Mouse (Mus musculus) neural tube, embryonic 15.5 days (tissue): ENCODE data around the gene Cst3. TPM values are rescaled to one million over a fixed set of nuclear protein-coding genes. Genes with fewer than 3 reads are reported as not detected.

ENCODE experiments used
- ATAC-seq: fragments of 200-750 bp; cut with Nextera tagmentation; 2 replicates; pipeline ENCODE4 v1.8.0; 2017; ENCODE audit warnings: mild to moderate bottlenecking, moderate TSS enrichment, moderate library complexity; ENCODE audit not compliant: low FRiP score
- H3K27ac ChIP-seq: fragments of 300-500 bp; sonication (generic); replicated peaks from 2 replicates; pipeline ENCODE4 v1.5.1; 2015; ENCODE audit warnings: mild to moderate bottlenecking, inconsistent platforms
- H3K27me3 ChIP-seq: fragments of 300-500 bp; sonication (generic); replicated peaks from 2 replicates; pipeline ENCODE4 v1.6.1; 2015; ENCODE audit warnings: inconsistent platforms
- H3K36me3 ChIP-seq: fragments of 300-500 bp; sonication (generic); 2 replicates; pipeline ENCODE4 v1.6.1; 2015; ENCODE audit warnings: inconsistent platforms
- H3K4me1 ChIP-seq: fragments of 300-500 bp; sonication (generic); 2 replicates; pipeline ENCODE4 v1.6.1; 2015; ENCODE audit warnings: inconsistent platforms
- H3K4me2 ChIP-seq: fragments of 300-500 bp; sonication (generic); 2 replicates; pipeline ENCODE4 v1.6.1; 2015; ENCODE audit warnings: inconsistent platforms, mild to moderate bottlenecking, moderate library complexity
- H3K4me3 ChIP-seq: fragments of 300-500 bp; sonication (generic); replicated peaks from 2 replicates; pipeline ENCODE4 v1.5.1; 2015; ENCODE audit warnings: mild to moderate bottlenecking, inconsistent platforms
- H3K9ac ChIP-seq: fragments of 300-500 bp; sonication (generic); replicated peaks from 2 replicates; pipeline ENCODE4 v1.6.1; 2015; ENCODE audit warnings: mild to moderate bottlenecking, inconsistent platforms
- H3K9me3 ChIP-seq: fragments of 300-500 bp; sonication (generic); replicated peaks from 2 replicates; pipeline ENCODE4 v1.6.1; 2016; ENCODE audit warnings: inconsistent platforms
- WGBS: fragments of 180-500 bp; shearing (Covaris S2); methylation state at CpG from one replicate; pipeline ENCODE4 v1.1.7; 2015; ENCODE audit warnings: mixed read lengths; 5-methylcytosine and 5-hydroxymethylcytosine counted together
- polyA plus RNA-seq: library from polyadenylated mRNA; unstranded; fragments of >200 nt; fragmentation: Nextera tagmentation; extraction: Ambion mirVana; gene quantifications from 2 replicates; pipeline ENCODE4 v1.2.1, GENCODE M21; 2015

Gene Cst3
- polyA plus RNA-seq, result 582 and 653 TPM in 2 replicates

DNA sequence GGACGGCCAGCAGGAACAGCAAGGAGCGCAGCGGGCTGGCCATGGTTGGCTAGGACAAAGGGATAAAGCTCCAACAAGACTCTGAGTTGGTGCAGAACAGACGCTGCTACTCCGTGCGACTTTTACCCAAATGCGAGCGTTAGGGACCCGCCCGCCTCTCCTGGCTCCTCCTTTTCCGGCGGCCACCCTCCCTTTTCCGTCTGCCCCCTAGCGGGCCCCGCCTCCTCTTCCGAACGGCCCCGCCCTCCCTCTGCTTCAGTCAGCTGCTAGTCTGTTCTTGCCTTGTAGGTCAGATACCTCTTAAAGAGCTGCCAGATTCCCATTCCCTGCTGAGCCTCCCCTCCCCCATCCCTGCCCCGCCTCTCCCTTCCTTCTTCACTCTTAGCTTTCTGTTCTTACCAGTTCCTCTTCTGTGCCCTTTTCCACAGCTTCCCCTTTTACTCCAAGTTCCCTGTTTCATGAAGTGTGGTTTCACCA is at the start of gene Cst3:
Gene Cst3 (minus strand): TSS at position 358 of the 477 bp plus-strand sequence.
- Histone ChIP-seq H3K27ac (peak within 1 kb of the TSS; percentile 90), H3K9me3 (no peaks in the 10 kb centered on the region), H3K9ac (peak within 1 kb of the TSS; percentile 88), H3K36me3 (peaks cover 17% of the 10 kb centered on the region), H3K4me1 (peaks cover 33% of the 10 kb centered on the region), H3K27me3 (no peaks in the 10 kb centered on the region), H3K4me2 (peak within 1 kb of the TSS; percentile 63), H3K4me3 (peak within 1 kb of the TSS; percentile 96)
- WGBS, result under 1% methylated on average over 18 of the region's 19 CpGs
- peak; percentile 96 for ATAC-seq

DNA sequence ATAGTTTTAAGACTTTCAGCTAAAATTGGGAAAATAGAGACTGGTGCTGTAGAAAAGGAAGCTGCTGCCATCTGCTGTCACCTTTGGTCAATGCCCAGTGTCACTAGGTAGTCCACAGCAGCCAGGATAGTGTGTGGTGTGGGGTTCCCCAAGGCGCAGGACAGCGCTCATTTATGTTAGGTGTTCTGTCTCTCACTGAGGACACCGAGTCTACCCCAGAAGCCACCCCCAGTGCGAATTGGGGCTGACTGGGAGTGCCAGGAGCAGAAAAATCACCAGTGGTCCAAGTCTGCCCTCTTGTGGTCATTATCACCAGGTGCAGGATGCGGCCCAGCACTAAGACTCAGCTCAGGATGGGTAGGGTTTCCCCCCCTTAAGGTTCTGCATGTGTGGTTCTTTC is 26.8 kb upstream of the Cst3 start:
- Histone ChIP-seq H3K36me3 (no peaks in the 10 kb centered on the region), H3K9me3 (no peaks in the 10 kb centered on the region), H3K9ac (no peak overlapping the region), H3K4me1 (no peaks in the 10 kb centered on the region), H3K4me2 (peak overlapping the region; percentile 32; the same call in 1 of the 2 replicates), H3K27ac (no peak overlapping the region), H3K27me3 (no peaks in the 10 kb centered on the region), H3K4me3 (no peak overlapping the region)
- 17% methylated on average over 5 of the region's 5 CpGs for WGBS
- ATAC-seq, result peak; percentile 65; the same call in 1 of the 2 replicates

DNA sequence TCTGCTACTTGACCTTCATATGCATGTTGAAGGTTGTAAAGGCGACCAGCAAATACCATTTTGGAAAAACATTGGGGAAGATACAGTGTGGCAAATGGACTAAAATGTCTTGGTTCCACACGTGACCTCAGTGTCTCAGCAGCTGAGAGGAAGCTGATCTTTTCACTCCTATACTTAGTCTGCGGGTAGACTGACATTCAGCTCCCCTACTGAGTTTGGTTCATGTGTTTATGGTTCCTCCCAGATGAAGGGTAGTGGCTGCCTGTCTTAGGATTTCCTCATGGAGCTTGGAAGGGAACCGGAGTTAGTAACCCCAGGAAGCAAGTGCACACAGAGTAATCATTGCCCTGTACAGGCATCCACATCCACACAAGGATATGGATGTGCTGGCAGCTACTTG is 24.8 kb upstream of the Cst3 start:
- ATAC-seq, result no peak
- no peaks in the 10 kb centered on the region for H3K27me3 ChIP-seq
- H3K4me2 ChIP-seq, result no peak overlapping the region
- no peaks in the 10 kb centered on the region for H3K36me3 ChIP-seq
- H3K9me3 ChIP-seq, result no peaks in the 10 kb centered on the region
- 66% methylated on average over 4 of the region's 4 CpGs for WGBS
- no peaks in the 10 kb centered on the region for H3K4me1 ChIP-seq
- H3K9ac ChIP-seq, result no peak overlapping the region
- no peak overlapping the region for H3K27ac ChIP-seq
- H3K4me3 ChIP-seq, result no peak overlapping the region

DNA sequence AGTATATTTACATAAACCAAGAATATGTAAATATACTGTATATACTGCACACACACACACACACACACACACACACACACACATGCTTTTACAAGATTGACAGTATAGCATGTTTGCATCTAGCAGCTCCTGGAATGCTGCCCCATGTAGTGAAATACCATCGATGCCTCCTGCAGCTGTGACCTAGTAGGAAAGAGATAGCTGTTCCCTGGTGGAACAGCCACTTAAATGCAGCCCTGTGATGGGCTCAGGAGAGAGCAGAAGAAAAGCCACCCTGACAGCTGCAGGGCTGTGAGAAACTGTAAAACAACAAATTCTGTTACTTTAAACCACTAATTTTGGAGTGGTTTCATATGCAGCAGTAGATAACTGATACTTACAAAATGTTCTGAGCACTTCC is 20.7 kb upstream of the Cst3 start:
- H3K9ac ChIP-seq, result no peak overlapping the region
- 87% methylated on average over 1 of the region's 1 CpGs for WGBS
- H3K4me2 ChIP-seq, result no peak overlapping the region
- H3K4me3 ChIP-seq, result no peak overlapping the region
- H3K9me3 ChIP-seq, result no peaks in the 10 kb centered on the region
- H3K36me3 ChIP-seq, result no peaks in the 10 kb centered on the region
- H3K4me1 ChIP-seq, result no peaks in the 10 kb centered on the region
- H3K27me3 ChIP-seq, result no peaks in the 10 kb centered on the region
- no peak for ATAC-seq
- H3K27ac ChIP-seq, result no peak overlapping the region

DNA sequence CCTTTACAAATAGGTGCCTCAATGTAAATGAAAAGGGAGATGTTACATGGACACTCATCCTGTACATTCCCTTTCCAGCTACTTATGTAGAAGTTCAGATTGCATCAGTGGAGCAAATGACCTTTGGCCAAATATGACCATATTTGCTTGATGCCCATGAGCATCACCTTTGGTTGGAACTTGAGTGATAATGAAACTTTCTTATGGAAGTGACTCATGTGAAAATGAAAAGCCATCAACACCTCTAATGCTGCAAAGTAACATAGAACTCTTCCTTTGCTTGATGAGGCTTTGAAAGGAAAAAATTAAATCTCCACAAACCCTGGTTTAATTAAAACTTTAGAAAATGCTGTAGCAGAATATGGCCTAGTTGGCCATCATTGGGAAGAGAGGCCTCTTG is 17.6 kb upstream of the Cst3 start:
- H3K36me3 ChIP-seq, result no peaks in the 10 kb centered on the region
- no peak overlapping the region for H3K27ac ChIP-seq
- ATAC-seq, result no peak
- H3K4me1 ChIP-seq, result no peaks in the 10 kb centered on the region
- no peak overlapping the region for H3K4me2 ChIP-seq
- no peaks in the 10 kb centered on the region for H3K27me3 ChIP-seq
- no peaks in the 10 kb centered on the region for H3K9me3 ChIP-seq
- no peak overlapping the region for H3K4me3 ChIP-seq
- H3K9ac ChIP-seq, result no peak overlapping the region

DNA sequence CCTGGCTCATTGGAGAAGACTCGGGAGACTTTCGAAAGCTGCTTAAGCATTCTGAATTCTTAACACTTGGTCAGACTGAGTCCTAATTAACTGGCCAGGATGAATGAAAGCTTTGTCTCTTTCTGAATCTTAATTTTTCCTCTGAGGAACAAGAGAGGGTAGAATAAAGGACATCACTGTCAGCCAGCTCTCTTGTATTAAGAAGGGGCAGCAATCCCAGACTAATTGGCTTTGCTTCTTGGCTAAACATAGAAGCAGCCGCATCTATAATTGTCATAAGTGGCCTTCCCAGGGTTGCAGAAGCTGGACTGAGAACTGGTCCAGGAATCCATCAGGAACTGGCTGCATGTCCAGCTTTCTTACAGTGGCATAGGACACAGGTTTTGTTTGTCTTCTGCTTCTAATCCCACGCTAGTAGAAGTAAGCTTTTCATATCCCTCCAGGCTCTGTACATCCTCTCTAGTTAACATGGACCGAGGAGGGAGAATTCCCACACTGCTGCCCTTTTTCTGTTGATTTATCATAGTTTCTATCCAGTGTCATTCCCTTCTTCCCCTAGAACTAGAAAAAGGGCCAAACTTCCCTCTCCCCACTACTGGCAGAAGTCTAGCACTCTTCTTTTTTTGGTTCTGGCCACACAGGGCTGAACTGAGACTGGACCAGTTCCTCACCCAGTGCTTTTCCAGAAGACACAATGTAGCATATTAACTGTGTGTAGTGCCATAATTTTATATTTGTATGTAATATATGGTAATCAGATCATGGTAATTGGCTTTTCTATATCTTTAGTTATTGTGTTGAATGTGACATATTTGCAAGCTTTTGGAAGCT is 14.7 kb upstream of the Cst3 start:
- H3K27ac ChIP-seq, result peak overlapping the region; percentile 61; the same call in 1 of the 2 replicates
- ATAC-seq, result peak; percentile 77
- H3K9me3 ChIP-seq, result no peaks in the 10 kb centered on the region
- no peak overlapping the region for H3K9ac ChIP-seq
- no peaks in the 10 kb centered on the region for H3K36me3 ChIP-seq
- no peaks in the 10 kb centered on the region for H3K27me3 ChIP-seq
- H3K4me1 ChIP-seq, result no peaks in the 10 kb centered on the region
- 44% methylated on average over 5 of the region's 5 CpGs for WGBS
- no peak overlapping the region for H3K4me2 ChIP-seq
- no peak overlapping the region for H3K4me3 ChIP-seq

DNA sequence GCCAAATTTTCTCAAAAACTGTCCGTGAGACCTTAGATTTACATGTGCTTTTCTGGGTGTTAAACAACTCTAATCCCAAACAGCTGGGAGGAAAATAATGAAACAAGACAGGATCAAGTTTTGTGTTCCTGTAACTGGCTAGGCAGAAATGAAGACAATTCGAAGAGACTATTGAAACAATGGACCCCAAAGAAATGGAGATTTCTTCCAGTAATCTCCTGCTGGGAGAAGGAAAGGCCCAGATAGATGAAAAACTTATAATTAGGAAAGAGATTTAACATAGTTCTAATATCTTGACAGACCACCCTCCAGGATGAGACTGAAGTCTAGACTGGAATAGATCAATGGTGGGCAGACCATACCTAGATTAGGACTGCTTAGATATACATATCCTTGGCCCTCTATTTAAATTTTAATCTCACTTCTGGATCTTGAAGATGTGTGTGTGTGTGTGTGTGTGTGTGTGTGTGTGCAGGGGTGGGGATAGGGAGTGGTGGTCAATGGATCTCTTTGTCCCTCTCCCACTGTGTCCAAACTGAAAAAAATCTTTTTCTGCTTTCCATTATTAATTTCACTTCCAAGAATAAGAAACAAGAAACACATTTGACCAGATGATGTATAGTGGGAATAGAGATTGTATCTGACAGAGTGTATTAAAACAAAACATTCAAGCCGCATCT is 14.0 kb upstream of the Cst3 start:
- WGBS, result 61% methylated on average over 3 of the region's 3 CpGs
- Histone ChIP-seq H3K9me3 (no peaks in the 10 kb centered on the region), H3K36me3 (no peaks in the 10 kb centered on the region), H3K27me3 (no peaks in the 10 kb centered on the region), H3K4me1 (no peaks in the 10 kb centered on the region), H3K4me3 (no peak overlapping the region), H3K27ac (peak overlapping the region; percentile 33; the same call in 1 of the 2 replicates), H3K9ac (no peak overlapping the region), H3K4me2 (no peak overlapping the region)
- peak; percentile 65; the same call in 1 of the 2 replicates for ATAC-seq

DNA sequence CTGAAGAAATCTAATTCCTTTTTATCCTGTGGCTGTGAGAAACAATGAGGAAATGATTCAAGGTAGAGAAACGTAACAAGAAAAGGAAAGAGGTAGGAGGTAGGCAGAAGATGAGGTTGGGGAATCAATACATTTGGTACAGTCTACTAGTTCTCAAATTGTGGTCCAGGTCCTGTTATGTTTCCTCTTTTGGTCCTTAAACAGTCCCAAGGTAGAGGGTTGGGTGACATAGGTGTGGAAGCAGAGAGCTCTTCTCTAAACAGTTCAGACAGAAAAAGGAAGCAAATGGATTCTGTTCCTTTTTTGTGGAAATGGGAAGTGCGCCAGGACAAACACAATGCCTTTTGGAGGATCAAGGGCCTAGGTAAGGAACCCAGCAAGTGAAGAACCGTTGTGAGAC is 13.4 kb upstream of the Cst3 start:
- H3K9me3 ChIP-seq, result no peaks in the 10 kb centered on the region
- H3K27ac ChIP-seq, result 0 out of 2 replicates have a peak overlapping the region, but pooled peaks have one; percentile 33
- H3K4me3 ChIP-seq, result no peak overlapping the region
- no peaks in the 10 kb centered on the region for H3K36me3 ChIP-seq
- H3K4me1 ChIP-seq, result no peaks in the 10 kb centered on the region
- H3K27me3 ChIP-seq, result no peaks in the 10 kb centered on the region
- no peak overlapping the region for H3K9ac ChIP-seq
- no peak overlapping the region for H3K4me2 ChIP-seq
- WGBS, result 89% methylated on average over 3 of the region's 3 CpGs
- no peak for ATAC-seq

DNA sequence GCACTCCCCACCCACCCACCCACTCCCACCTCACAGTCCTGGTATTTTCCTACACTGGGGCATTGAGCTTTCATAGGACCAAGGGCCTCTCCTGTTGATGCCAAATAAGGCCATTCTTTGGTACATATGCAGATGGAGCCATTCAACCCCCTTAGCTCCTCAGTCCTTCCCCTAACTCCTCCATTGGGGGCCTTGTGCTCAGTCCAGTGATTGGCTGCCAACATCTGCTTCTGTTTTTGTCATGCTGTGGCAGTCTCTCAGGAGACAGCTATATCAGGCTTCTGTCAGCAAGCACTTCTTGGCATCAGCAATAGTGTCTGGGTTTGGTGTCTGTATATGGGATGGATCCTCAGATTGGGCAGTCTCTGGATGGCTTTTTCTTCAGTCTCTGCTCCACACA is 9.2 kb upstream of the Cst3 start:
- H3K27me3 ChIP-seq, result no peaks in the 10 kb centered on the region
- no peak overlapping the region for H3K9ac ChIP-seq
- ATAC-seq, result no peak
- H3K36me3 ChIP-seq, result no peaks in the 10 kb centered on the region
- no peak overlapping the region for H3K4me2 ChIP-seq
- no peaks in the 10 kb centered on the region for H3K9me3 ChIP-seq
- no peak overlapping the region for H3K27ac ChIP-seq
- H3K4me1 ChIP-seq, result no peaks in the 10 kb centered on the region
- H3K4me3 ChIP-seq, result no peak overlapping the region

DNA sequence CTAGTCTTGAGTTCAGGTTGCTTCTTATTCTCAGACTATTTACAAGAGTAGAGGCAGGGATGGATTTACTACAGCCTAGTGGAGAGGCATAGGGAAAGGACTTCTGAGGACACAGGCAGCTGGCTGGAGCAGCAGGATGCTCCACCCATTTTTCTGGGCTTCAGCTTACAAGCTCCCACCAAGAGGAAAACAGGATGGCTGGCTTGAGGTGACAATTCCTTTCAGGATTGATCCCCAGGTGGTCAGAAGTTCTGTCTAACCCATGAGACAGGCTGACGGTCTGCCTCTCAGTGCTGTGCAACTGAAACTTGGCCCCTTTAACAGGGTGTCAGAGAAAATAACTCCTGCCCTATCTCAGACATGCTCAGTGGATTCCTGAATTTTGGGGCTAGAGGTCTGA is 3.7 kb upstream of the Cst3 start:
- 65% methylated on average over 1 of the region's 1 CpGs for WGBS
- Histone ChIP-seq H3K4me3 (no peak overlapping the region), H3K27ac (no peak overlapping the region), H3K4me1 (peaks cover 8% of the 10 kb centered on the region), H3K4me2 (no peak overlapping the region), H3K36me3 (no peaks in the 10 kb centered on the region), H3K9ac (no peak overlapping the region), H3K9me3 (no peaks in the 10 kb centered on the region), H3K27me3 (no peaks in the 10 kb centered on the region)
- no peak for ATAC-seq

DNA sequence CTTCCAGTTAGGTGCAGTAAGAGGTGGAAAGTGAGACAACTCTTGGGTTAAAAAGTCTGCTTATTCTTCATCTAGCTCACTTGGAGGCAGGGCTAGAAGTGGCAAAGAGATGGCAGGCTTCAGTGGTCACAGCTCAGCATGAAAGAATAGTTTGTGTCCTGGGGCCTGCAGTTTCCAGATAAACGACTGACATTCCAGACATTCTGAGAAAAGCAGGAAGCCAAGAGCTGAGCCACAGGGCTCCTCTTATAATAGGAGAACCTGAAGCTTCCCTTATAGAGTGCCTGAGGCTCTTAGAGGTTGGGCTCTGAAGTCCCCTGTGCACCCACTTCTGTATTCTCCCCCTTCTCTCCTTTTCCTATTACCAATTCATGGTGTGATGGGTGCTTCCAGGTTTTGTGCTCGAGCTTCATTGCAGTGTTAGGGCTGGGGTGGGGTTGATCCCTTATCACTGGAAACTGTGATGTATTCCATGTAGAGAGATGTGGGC is 3.2 kb upstream of the Cst3 start:
- Histone ChIP-seq H3K4me1 (peaks cover 13% of the 10 kb centered on the region), H3K27ac (no peak overlapping the region), H3K9me3 (no peaks in the 10 kb centered on the region), H3K9ac (no peak overlapping the region), H3K4me2 (no peak overlapping the region), H3K27me3 (no peaks in the 10 kb centered on the region), H3K4me3 (no peak overlapping the region), H3K36me3 (no peaks in the 10 kb centered on the region)
- 20% methylated on average over 2 of the region's 2 CpGs for WGBS
- no peak for ATAC-seq
